Mouse (Mus musculus) neural tube, embryonic 12.5 days (tissue): ENCODE results near the gene Gigyf2. TPM values are rescaled to one million over a fixed set of nuclear protein-coding genes. Genes with fewer than 3 reads are reported as not detected.
"Not testable (repeated sequence)": the region's sequence is repeated elsewhere in the genome, so short reads cannot be mapped to it uniquely, and the experiment has no call there.

ENCODE experiments used
- ATAC-seq: fragments of 200-750 bp; cut with Nextera tagmentation; 2 replicates; pipeline ENCODE4 v1.8.0; 2017; ENCODE audit warnings: low read depth, mild to moderate bottlenecking, moderate TSS enrichment, moderate library complexity; ENCODE audit not compliant: low FRiP score
- H3K27ac ChIP-seq: fragments of 300-500 bp; sonication (generic); 2 replicates; pipeline ENCODE4 v1.5.1; 2016
- H3K27me3 ChIP-seq: fragments of 300-500 bp; sonication (generic); replicated peaks from 2 replicates; pipeline ENCODE4 v1.6.1; 2016; ENCODE audit warnings: mild to moderate bottlenecking
- H3K36me3 ChIP-seq: fragments of 300-500 bp; sonication (generic); 2 replicates; pipeline ENCODE4 v1.6.1; 2016; ENCODE audit warnings: mild to moderate bottlenecking
- H3K4me1 ChIP-seq: fragments of 300-500 bp; sonication (generic); 2 replicates; pipeline ENCODE4 v1.6.1; 2016
- H3K4me2 ChIP-seq: fragments of 300-500 bp; sonication (generic); replicated peaks from 2 replicates; pipeline ENCODE4 v1.6.1; 2016; ENCODE audit warnings: mild to moderate bottlenecking
- H3K4me3 ChIP-seq: fragments of 300-500 bp; sonication (generic); 2 replicates; pipeline ENCODE4 v1.5.1; 2016
- H3K9ac ChIP-seq: fragments of 300-500 bp; sonication (generic); 2 replicates; pipeline ENCODE4 v1.6.1; 2016; ENCODE audit warnings: mild to moderate bottlenecking
- H3K9me3 ChIP-seq: fragments of 300-500 bp; sonication (generic); 2 replicates; pipeline ENCODE4 v1.6.1; 2016; ENCODE audit warnings: mild to moderate bottlenecking
- WGBS: fragments of 180-500 bp; shearing (Covaris S2); methylation state at CpG from one replicate; pipeline ENCODE4 v1.1.7; 2016; 5-methylcytosine and 5-hydroxymethylcytosine counted together
- polyA plus RNA-seq: library from polyadenylated mRNA; unstranded; fragments of >200 nt; fragmentation: Nextera tagmentation; extraction: Ambion mirVana; gene quantifications from 2 replicates; pipeline ENCODE4 v1.2.1, GENCODE M21; 2016

Gene Gigyf2
- polyA plus RNA-seq, 1 experiment from 2014 or later = 62.4 TPM

DNA sequence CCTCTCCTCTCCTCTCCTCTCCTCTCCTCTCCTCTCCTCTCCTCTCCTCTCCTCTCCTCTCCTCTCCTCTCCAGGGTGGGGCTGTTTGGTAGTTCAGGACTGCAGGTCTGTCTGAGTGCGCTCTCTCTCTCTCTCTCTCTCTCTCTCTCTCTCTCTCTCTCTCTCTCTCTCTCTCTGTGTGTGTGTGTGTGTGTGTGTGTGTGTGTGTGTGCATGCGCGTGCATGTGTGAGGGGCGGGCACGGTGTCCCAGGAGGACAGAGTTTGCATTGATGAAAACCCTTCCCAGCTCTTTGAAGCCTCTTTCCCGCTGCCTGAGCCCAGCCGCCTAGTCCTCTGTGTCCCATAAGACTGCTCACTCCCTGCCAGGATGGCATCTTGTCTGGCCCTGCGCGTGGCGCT, 143.2 kb downstream of the Gigyf2 start, which contains the start of gene Snorc:
Gene Snorc (plus strand): TSS at position 301 of the 400 bp plus-strand sequence.
- 47% methylated on average over 9 of the region's 10 CpGs for WGBS
- not testable (repeated sequence) for H3K4me2 ChIP-seq, H3K27ac ChIP-seq, ATAC-seq, H3K36me3 ChIP-seq, H3K4me3 ChIP-seq, H3K4me1 ChIP-seq, H3K9ac ChIP-seq, H3K9me3 ChIP-seq
- H3K27me3 ChIP-seq = peaks cover 10% of the 10 kb centered on the region

DNA sequence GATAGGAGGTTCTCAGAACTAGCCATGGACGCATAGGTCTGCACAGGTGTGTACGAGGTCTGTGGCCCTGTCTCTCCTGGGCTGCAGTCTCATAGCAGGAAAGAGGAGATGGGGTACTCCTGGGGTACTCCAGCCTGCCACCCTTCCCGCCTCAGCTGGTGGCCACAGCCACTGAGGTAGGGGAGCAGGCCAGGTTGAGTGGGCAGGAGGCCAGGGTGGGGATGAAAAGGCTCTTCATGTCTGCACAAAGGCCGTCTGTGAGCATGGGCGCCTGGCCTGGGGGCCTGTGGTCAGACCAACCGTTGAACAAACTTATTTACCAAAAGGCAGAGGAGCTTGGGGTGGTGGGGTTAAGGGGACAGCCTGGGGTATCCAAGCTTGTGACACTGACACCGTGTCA, 145.1 kb downstream of the Gigyf2 start:
- 80% methylated on average over 7 of the region's 7 CpGs for WGBS

DNA sequence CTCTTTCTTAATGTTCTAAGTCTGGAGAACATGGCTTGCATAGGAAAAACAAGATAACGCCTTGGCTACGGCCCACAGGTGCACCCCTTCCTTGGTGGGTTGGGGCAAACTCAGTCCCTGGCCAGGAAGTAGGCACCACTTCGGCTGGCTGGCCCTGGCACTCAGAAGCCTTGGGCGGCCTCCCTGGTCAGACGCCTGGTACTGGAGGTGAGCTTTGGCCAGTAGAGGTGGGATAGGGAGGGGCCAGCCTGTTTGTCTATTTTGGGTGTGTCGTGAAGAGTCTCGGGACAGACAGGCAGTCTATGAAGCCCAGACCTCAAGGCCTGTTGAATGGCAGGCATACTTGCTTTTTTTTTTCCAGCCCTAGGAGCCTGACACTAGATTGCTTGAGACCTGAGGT, 145.8 kb downstream of the Gigyf2 start:
- WGBS = 89% methylated on average over 7 of the region's 7 CpGs
- peaks cover 32% of the 10 kb centered on the region for H3K27me3 ChIP-seq
- H3K4me1 ChIP-seq = peaks cover 11% of the 10 kb centered on the region; the same call in 1 of the 2 replicates
- H3K36me3 ChIP-seq = no peaks in the 10 kb centered on the region
- H3K27ac ChIP-seq = no peak overlapping the region
- no peaks in the 10 kb centered on the region for H3K9me3 ChIP-seq
- no peak overlapping the region for H3K4me2 ChIP-seq
- no peak overlapping the region for H3K4me3 ChIP-seq
- ATAC-seq = no peak
- H3K9ac ChIP-seq = no peak overlapping the region

More for the DNA sequence above, 145.1 kb downstream of the Gigyf2 start:
- peaks cover 26% of the 10 kb centered on the region for H3K27me3 ChIP-seq
- no peak overlapping the region for H3K4me3 ChIP-seq
- H3K9me3 ChIP-seq = no peaks in the 10 kb centered on the region
- H3K4me2 ChIP-seq = no peak overlapping the region
- no peak overlapping the region for H3K27ac ChIP-seq
- H3K36me3 ChIP-seq = no peaks in the 10 kb centered on the region
- ATAC-seq = no peak
- H3K9ac ChIP-seq = no peak overlapping the region
- peaks cover 11% of the 10 kb centered on the region; the same call in 1 of the 2 replicates for H3K4me1 ChIP-seq

DNA sequence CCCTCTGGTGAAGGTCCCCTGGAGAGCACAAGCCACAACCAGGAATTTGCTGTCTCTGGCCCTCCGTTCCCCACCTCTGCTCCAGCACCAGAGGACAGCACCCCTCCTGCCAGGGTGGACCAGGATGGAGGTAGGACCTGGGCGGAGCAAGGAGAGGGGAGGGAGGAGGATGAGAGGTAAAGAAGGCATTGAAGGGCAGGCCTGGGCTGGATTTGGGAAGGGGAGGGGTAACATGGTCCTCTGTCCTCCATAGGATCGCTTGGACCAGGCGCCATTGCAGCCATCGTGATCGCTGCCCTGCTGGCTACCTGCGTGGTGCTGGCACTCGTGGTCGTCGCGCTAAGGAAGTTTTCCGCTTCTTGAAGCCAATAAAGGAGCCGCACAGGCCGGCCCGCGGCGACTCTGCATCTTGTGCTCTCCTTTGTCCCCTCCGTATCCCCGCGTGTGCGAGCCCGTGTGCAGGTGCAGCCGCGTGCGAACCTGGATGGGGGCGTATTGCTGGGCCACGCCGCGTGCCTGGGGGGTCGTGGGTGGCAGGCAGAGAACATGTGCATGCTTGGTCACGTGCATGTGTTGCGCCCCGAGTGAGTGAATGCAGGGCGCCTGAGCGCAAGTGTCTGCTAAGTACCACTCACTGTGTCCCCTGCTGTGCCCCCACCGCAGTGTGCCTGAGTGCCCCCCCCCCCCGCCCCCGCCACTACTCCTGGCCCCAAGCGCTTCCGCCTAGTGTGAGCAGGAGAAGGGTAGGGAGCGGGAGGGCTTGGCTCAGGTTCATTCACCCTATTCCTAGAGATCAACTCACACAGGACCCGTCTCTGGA, 148.5 kb downstream of the Gigyf2 start:
- ATAC-seq = peak; percentile 53; the same call in 1 of the 2 replicates
- no peaks in the 10 kb centered on the region for H3K36me3 ChIP-seq

DNA sequence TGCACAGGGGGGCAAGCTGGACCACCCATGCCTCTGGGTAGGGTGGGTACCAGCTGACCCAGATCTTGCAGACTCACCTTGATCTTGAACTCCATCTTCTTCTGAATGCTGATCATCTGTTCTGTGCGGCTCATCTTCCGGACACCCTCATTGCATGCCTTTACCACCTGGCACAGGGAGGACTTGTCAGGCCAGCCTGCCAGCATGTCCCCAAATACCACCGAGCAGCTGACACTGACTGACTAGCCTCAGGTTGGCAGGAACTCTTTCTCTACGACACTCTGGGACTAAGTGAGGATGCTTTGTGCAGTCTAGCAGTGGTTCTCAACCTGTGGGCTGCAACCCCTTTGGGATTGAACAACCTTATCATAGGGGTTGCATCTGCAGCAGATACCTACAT, 155.7 kb downstream of the Gigyf2 start:
- no peak for ATAC-seq

More for the DNA sequence above, 148.5 kb downstream of the Gigyf2 start:
- H3K9ac ChIP-seq = peak overlapping the region; percentile 54
- H3K4me2 ChIP-seq = peak overlapping the region; percentile 73
- peaks cover 11% of the 10 kb centered on the region; the same call in 1 of the 2 replicates for H3K4me1 ChIP-seq
- 3% methylated on average over 42 of the region's 42 CpGs for WGBS
- peaks cover 33% of the 10 kb centered on the region for H3K27me3 ChIP-seq
- no peak overlapping the region for H3K27ac ChIP-seq
- peak overlapping the region; percentile 29 for H3K4me3 ChIP-seq
- no peaks in the 10 kb centered on the region for H3K9me3 ChIP-seq

DNA sequence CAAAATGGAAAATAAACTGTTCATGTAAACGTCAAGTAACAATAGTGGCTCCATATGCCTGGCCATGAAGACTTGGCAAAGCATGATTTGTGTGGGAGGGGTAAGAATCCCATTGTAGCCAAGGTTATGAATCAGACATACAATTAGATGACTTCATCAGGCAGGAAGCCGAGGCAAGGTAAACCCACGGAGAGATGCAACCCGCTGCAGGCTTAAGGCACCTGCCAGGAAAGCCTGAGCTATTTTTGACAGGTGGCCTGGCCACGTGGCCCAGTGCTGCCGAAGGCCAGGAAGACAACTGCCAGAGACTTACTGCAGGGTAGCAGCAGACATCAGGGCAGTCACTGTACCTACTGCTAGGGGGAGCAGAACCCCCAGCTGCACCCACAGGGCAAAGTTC, 159.6 kb downstream of the Gigyf2 start:
- H3K27me3 ChIP-seq = no peaks in the 10 kb centered on the region
- WGBS = 86% methylated on average over 6 of the region's 6 CpGs
- no peaks in the 10 kb centered on the region for H3K4me1 ChIP-seq
- H3K36me3 ChIP-seq = no peaks in the 10 kb centered on the region
- no peak overlapping the region for H3K9ac ChIP-seq
- no peak overlapping the region for H3K27ac ChIP-seq
- ATAC-seq = no peak
- H3K9me3 ChIP-seq = no peaks in the 10 kb centered on the region
- no peak overlapping the region for H3K4me2 ChIP-seq
- H3K4me3 ChIP-seq = no peak overlapping the region

More for the DNA sequence above, 155.7 kb downstream of the Gigyf2 start:
- no peak overlapping the region for H3K4me3 ChIP-seq
- 91% methylated on average over 4 of the region's 4 CpGs for WGBS
- no peak overlapping the region for H3K9ac ChIP-seq
- no peak overlapping the region for H3K4me2 ChIP-seq
- no peaks in the 10 kb centered on the region for H3K36me3 ChIP-seq
- no peaks in the 10 kb centered on the region for H3K4me1 ChIP-seq
- 0 out of 2 replicates have a peak, but pooled peaks cover 1% of the 10 kb centered on the region for H3K27me3 ChIP-seq
- H3K9me3 ChIP-seq = no peaks in the 10 kb centered on the region
- H3K27ac ChIP-seq = no peak overlapping the region

DNA sequence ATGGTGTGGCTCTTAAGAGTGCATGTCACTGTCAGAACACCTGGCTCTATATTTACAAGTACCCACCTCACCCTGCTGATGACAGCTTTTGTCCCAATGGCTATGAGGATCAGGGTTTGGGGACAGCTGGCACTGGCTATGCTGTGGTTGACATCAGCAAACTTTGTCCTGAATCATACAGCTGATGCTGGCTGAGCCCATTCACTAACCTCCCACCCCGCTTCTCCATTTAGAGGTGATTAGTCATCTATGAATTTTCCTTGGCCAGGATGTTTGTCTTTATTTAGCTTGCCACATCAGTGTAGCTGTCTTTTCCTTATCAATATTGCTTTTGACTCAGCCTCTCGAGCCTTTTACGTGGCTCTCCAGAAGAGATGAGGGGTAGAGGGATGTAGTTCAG, 165.5 kb downstream of the Gigyf2 start:
- 97% methylated on average over 3 of the region's 3 CpGs for WGBS

DNA sequence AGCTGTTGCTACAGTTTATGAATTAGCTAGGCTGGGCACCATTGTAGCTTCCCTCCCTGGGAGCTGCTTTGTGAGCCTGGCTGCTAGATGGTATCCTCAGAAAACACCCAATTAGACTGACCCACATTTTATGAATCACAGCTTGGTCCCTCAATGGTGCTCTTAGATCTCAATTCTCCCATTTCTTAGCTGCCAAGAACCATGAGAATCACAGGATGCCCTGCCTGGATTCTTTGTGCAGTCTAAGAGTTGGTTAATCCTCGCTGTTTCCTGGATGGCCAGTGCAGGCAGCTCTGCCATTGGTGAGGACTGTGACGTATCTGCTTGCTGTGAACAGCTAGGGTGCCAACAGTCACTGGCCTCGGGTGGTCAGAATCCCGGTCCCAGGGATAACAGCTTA, 166.7 kb downstream of the Gigyf2 start:
- ATAC-seq = no peak
- no peak overlapping the region for H3K4me2 ChIP-seq
- WGBS = 79% methylated on average over 4 of the region's 4 CpGs
- no peaks in the 10 kb centered on the region for H3K36me3 ChIP-seq
- no peak overlapping the region for H3K4me3 ChIP-seq
- no peak overlapping the region for H3K9ac ChIP-seq
- no peak overlapping the region for H3K27ac ChIP-seq
- H3K4me1 ChIP-seq = no peaks in the 10 kb centered on the region
- H3K27me3 ChIP-seq = no peaks in the 10 kb centered on the region
- no peaks in the 10 kb centered on the region for H3K9me3 ChIP-seq

More for the DNA sequence above, 165.5 kb downstream of the Gigyf2 start:
- H3K27ac ChIP-seq = no peak overlapping the region
- H3K4me1 ChIP-seq = no peaks in the 10 kb centered on the region
- no peak overlapping the region for H3K4me3 ChIP-seq
- H3K9me3 ChIP-seq = no peaks in the 10 kb centered on the region
- no peak for ATAC-seq
- no peaks in the 10 kb centered on the region for H3K27me3 ChIP-seq
- no peaks in the 10 kb centered on the region for H3K36me3 ChIP-seq
- H3K4me2 ChIP-seq = no peak overlapping the region
- no peak overlapping the region for H3K9ac ChIP-seq

Other genes starting within 250 kb of the Gigyf2 start
- gene Alppl2, start 237.1 kb upstream of the Gigyf2 start, polyA plus RNA-seq = not detected in 2 replicates
- gene Alpi, start 225.4 kb upstream of the Gigyf2 start, polyA plus RNA-seq = not detected in 2 replicates
- not detected in 2 replicates for gene Akp3, start 202.0 kb upstream of the Gigyf2 start, polyA plus RNA-seq
- gene Ecel1, start 170.5 kb upstream of the Gigyf2 start, polyA plus RNA-seq = 65.3 and 70.1 TPM in 2 replicates
- 2.7 and 4.6 TPM in 2 replicates for gene Prss56, start 143.7 kb upstream of the Gigyf2 start, polyA plus RNA-seq
- 0.53 and 0.60 TPM in 2 replicates for gene Chrnd, start 136.4 kb upstream of the Gigyf2 start, polyA plus RNA-seq
- gene Chrng, start 122.3 kb upstream of the Gigyf2 start, polyA plus RNA-seq = 2.0 and 3.2 TPM in 2 replicates
- gene Eif4e2, start 113.1 kb upstream of the Gigyf2 start, polyA plus RNA-seq = 138 and 150 TPM in 2 replicates
- gene Efhd1, start 62.6 kb upstream of the Gigyf2 start, polyA plus RNA-seq = 0.37 and 0.84 TPM in 2 replicates
- 1.0 TPM in 2 replicates for gene Kcnj13, start 67.7 kb downstream of the Gigyf2 start, polyA plus RNA-seq
- not detected in 2 replicates for gene Snorc, start 143.3 kb downstream of the Gigyf2 start, polyA plus RNA-seq
- not detected in 2 replicates for gene Neu2, start 182.9 kb downstream of the Gigyf2 start, polyA plus RNA-seq
- gene Ngef, start 246.9 kb downstream of the Gigyf2 start, polyA plus RNA-seq = 2.6 and 3.0 TPM in 2 replicates